Mouse (Mus musculus) hindbrain, embryonic 10.5 days (tissue): ENCODE data around the gene H1foo. TPM values are rescaled to one million over a fixed set of nuclear protein-coding genes. Genes with fewer than 3 reads are reported as not detected.

Experiments used
- DNase-seq: peaks from one replicate; pipeline ENCODE4 v3.0.0-alpha.2; 2017; ENCODE audit warnings: low spot score
- H3K27ac ChIP-seq: fragments of 300-500 bp; sonication (generic); 2 replicates; pipeline ENCODE4 v1.5.1; 2016; ENCODE audit warnings: mild to moderate bottlenecking, moderate library complexity
- H3K27me3 ChIP-seq: fragments of 300-500 bp; sonication (generic); 2 replicates; pipeline ENCODE4 v1.6.1; 2016; ENCODE audit warnings: mild to moderate bottlenecking; ENCODE audit not compliant: poor library complexity, insufficient read depth, severe bottlenecking
- H3K36me3 ChIP-seq: fragments of 300-500 bp; sonication (generic); 2 replicates; pipeline ENCODE4 v1.6.1; 2016; ENCODE audit warnings: mild to moderate bottlenecking, moderate library complexity
- H3K4me1 ChIP-seq: fragments of 300-500 bp; sonication (generic); replicated peaks from 2 replicates; pipeline ENCODE4 v1.6.1; 2016; ENCODE audit warnings: mild to moderate bottlenecking
- H3K4me3 ChIP-seq: fragments of 300-500 bp; sonication (generic); 2 replicates; pipeline ENCODE4 v1.5.1; 2016; ENCODE audit warnings: mild to moderate bottlenecking, moderate library complexity
- H3K9me3 ChIP-seq: fragments of 300-500 bp; sonication (generic); 2 replicates; pipeline ENCODE4 v1.6.1; 2016; ENCODE audit warnings: mild to moderate bottlenecking, moderate library complexity
- WGBS: fragments of 180-500 bp; shearing (Covaris S2); methylation state at CpG from one replicate; pipeline ENCODE4 v1.1.7; 2016; 5-methylcytosine and 5-hydroxymethylcytosine counted together
- polyA plus RNA-seq: library from polyadenylated mRNA; unstranded; fragments of >200 nt; fragmentation: Nextera tagmentation; extraction: Ambion mirVana; gene quantifications from 2 replicates; pipeline ENCODE4 v1.2.1, GENCODE M21; 2016

Gene H1foo
- not detected in 2 replicates for polyA plus RNA-seq

DNA sequence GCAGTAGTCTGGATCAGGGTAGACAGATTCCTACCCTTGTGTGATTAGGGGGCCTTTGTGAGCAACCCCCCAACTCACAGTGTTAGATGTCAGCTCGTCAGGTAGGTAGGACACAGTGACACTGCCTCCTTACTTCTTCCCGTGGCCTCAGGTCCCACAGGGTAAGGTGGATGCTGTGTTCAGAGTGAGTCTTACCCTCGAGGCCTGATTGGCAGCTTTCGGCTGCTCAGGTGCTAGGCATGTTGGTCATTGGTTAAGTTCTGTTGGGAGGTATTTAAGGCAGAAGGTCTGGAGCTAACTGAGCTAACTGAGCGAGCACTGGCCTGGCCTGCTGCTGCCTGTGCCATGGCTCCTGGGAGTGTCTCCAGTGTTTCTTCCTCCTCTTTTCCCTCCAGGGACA lies at the start of gene H1foo:
Gene H1foo (plus strand): TSS at position 301 of the 400 bp plus-strand sequence.
- Histone ChIP-seq H3K9me3 (no peaks in the 10 kb centered on the region), H3K36me3 (no peaks in the 10 kb centered on the region), H3K27ac (no peak within 1 kb of the TSS), H3K4me1 (peaks cover 25% of the 10 kb centered on the region), H3K27me3 (no peaks in the 10 kb centered on the region), H3K4me3 (no peak within 1 kb of the TSS)
- DNase-seq: no peak
- 84% methylated on average over 5 of the region's 5 CpGs for WGBS

DNA sequence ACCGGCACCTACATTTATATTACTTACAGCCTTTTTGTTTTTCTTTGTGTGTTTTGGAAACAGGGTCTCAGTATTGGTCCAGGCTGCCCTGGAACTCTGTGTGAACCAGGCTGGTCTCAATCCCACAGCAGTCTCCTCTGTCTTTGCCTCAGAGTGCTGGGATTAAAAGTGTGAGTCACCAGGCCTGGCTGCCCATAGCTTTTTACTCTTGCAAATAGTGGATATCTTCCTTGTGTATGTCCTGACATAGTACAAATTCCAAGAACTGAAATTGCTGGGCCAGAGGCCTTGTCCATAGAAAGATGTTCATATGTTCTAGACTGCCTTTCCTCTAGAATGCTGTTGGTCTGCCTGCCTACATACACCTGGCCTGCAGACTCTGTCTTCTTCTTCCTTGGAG lies 48.4 kb upstream of the H1foo start:
- peaks cover 15% of the 10 kb centered on the region for H3K4me1 ChIP-seq
- H3K36me3 ChIP-seq: peaks cover 70% of the 10 kb centered on the region
- no peaks in the 10 kb centered on the region for H3K27me3 ChIP-seq
- no peaks in the 10 kb centered on the region for H3K9me3 ChIP-seq
- no peak for DNase-seq
- H3K27ac ChIP-seq: no peak overlapping the region
- H3K4me3 ChIP-seq: no peak overlapping the region
- WGBS: 47% methylated on average over 1 of the region's 1 CpGs

DNA sequence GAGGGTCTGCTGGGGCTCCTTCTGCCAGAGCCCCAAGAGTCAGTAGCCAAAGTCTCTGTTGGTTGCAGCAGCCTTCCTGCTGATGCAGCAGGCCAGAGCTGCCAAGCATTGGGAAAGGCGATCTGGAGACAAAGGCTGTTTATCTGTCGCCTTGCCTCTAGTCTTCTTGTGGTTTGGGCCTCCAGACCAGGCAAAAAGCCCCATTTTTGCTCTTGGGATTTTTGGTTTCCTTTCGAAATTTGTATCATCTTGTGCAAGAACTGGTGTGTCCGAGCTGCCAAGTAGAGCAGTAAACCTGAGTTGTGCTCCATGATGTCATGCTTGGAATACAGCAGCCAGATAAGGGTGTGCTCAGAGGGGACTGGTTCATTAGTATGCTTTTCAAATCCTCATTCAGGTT lies 47.6 kb upstream of the H1foo start:
- no peak overlapping the region for H3K4me3 ChIP-seq
- H3K4me1 ChIP-seq: peaks cover 11% of the 10 kb centered on the region
- H3K27ac ChIP-seq: no peak overlapping the region
- no peaks in the 10 kb centered on the region for H3K9me3 ChIP-seq
- no peaks in the 10 kb centered on the region for H3K27me3 ChIP-seq
- 75% methylated on average over 4 of the region's 4 CpGs for WGBS
- peaks cover 66% of the 10 kb centered on the region for H3K36me3 ChIP-seq
- DNase-seq: no peak

DNA sequence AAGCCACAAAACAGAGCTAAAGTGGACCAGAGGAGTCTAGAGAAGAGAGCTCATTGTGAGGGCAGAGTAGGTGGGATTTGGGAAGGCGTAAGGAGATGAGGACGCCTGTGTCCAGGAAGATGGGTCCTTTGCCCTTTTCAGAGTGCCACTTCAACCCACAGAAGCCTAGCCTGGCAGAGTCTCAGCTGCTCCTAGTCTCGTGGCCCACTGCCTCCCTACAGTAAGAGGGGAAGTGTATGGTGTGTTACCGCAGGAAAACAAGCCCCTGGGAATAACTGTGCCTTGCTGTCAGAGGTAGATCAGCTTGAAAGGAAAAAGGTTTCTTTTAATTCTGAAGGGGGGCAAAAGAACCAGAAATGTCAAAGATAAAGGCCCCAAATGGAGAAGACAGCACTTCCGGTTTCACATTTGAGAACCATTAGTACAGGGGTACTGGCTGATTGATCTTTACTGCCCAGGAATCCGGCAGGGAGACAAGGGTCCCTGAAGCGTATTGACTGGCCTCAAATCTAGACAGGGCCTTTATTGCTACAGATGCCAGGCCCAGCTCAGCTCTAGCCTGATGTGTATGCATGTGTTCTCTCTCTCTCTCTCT lies 46.7 kb upstream of the H1foo start:
- DNase-seq: no peak
- no peak overlapping the region for H3K4me3 ChIP-seq
- H3K9me3 ChIP-seq: no peaks in the 10 kb centered on the region
- no peak overlapping the region for H3K27ac ChIP-seq
- WGBS: 80% methylated on average over 7 of the region's 7 CpGs
- H3K36me3 ChIP-seq: peaks cover 66% of the 10 kb centered on the region
- H3K4me1 ChIP-seq: peaks cover 7% of the 10 kb centered on the region
- no peaks in the 10 kb centered on the region for H3K27me3 ChIP-seq

DNA sequence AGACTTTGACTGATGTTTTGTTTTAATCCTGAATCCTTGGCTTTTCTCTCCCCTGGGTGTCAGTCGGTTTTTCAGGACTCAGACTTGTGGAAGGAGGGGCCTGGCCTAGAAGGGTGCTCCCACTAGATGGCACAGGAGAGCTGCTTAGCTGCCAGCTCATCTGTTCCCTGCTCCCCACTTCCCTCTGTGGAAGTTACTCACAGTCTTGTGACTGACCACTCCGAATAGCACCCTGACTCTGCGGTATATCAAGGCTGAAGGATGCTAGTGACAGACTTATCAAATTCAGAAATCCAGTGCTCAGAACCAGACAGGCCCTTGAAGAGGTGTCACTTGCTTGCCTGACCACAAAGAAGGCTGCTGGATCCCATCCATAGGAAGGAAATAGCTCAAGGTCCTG lies 43.7 kb upstream of the H1foo start:
- Histone ChIP-seq H3K4me1 (peaks cover 7% of the 10 kb centered on the region), H3K27me3 (no peaks in the 10 kb centered on the region), H3K36me3 (peaks cover 65% of the 10 kb centered on the region), H3K27ac (peak overlapping the region; percentile 23; the same call in 1 of the 2 replicates), H3K4me3 (no peak overlapping the region), H3K9me3 (no peaks in the 10 kb centered on the region)
- WGBS: 31% methylated on average over 3 of the region's 3 CpGs
- DNase-seq: peak; percentile 52

DNA sequence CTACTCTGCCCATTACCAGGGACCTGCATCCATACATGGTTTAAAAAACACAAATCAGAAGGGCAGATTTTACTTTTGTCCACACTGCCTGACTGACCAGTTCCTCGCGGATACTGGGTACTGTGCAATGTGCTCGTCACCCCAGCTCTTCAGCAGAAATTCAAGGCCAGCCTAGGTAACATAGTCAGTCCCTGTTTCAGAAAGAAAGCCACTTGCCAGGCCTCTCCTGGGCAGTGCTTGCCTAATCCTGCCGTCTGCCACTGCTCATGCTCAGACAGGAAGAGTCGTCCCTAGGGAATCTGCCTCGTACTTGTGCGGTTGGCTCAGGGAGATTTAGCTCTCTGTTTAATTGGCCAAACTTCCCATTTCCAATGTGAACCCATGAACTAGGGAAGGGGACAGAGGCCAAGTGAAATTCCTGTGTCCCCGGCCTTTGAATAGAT lies 43.2 kb upstream of the H1foo start:
- peak overlapping the region; percentile 23; the same call in 1 of the 2 replicates for H3K27ac ChIP-seq
- WGBS: 83% methylated on average over 8 of the region's 8 CpGs
- DNase-seq: no peak
- H3K36me3 ChIP-seq: peaks cover 63% of the 10 kb centered on the region
- no peak overlapping the region for H3K4me3 ChIP-seq
- peaks cover 7% of the 10 kb centered on the region for H3K4me1 ChIP-seq
- H3K27me3 ChIP-seq: no peaks in the 10 kb centered on the region
- no peaks in the 10 kb centered on the region for H3K9me3 ChIP-seq

DNA sequence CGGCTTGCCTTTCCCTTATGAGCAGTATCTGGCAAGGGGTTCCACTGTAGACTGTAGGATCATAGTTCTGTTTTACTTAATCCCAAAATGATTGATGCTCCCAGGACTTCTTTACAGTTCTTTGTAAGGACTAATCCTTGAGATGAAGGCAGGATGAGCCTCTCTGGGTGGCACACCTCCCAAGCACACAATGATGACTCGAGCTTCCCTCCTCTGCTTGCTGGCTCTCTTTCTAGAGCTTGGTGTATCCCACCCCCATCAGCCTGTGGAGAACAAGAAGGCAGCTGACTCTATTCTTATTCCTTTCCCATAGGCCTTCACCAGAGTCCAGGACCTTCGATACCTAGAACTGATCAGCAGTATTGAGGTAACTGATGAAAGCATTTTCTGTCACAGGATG lies 42.2 kb upstream of the H1foo start:
- Histone ChIP-seq H3K9me3 (no peaks in the 10 kb centered on the region), H3K4me1 (peaks cover 7% of the 10 kb centered on the region), H3K27me3 (no peaks in the 10 kb centered on the region), H3K27ac (peak overlapping the region; percentile 31; the same call in 1 of the 2 replicates), H3K4me3 (no peak overlapping the region), H3K36me3 (peaks cover 68% of the 10 kb centered on the region)
- 87% methylated on average over 3 of the region's 3 CpGs for WGBS
- DNase-seq: no peak

DNA sequence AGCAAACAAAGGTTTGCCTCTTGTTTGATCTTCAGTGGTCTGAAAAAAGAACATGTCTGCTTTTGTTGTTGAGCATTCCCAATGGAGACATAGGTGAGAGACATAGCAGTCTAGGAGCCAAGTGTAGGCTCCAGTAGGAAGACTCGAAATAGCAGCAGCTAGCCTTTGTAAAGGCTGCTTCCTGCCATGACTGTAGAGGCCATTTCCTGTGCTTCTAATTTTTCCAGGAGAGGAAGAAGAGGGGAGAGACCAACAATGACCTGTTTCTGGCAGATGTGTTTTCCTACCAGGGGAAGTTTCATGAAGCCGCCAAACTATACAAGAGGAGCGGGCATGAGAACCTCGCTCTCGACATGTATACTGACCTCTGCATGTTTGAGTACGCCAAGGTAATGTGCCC lies 39.2 kb upstream of the H1foo start:
- Histone ChIP-seq H3K4me3 (no peak overlapping the region), H3K27me3 (no peaks in the 10 kb centered on the region), H3K36me3 (peaks cover 65% of the 10 kb centered on the region), H3K9me3 (no peaks in the 10 kb centered on the region), H3K4me1 (peaks cover 32% of the 10 kb centered on the region), H3K27ac (no peak overlapping the region)
- 86% methylated on average over 6 of the region's 6 CpGs for WGBS
- no peak for DNase-seq

DNA sequence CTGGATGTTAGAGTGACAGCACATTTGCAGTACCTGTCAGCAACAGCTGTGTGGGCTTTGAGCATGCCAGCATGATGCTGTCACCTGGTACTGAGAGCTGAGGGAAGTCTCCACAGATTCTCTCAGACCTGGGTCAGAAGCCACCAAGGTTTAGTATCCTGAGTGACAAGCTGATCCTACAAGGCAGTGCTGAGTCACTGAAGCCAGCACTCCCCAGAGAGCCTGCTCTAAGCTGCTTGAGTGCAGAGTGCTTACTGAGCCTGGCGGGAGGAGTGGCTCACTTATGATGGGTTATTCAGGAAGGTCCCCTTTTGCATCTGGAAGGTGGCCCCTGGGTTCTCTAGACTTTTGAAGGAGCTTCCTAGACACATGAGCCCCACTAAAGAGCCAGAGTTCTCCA lies 38.3 kb upstream of the H1foo start:
- Histone ChIP-seq H3K27me3 (no peaks in the 10 kb centered on the region), H3K4me1 (peaks cover 30% of the 10 kb centered on the region), H3K9me3 (no peaks in the 10 kb centered on the region), H3K36me3 (peaks cover 66% of the 10 kb centered on the region), H3K27ac (no peak overlapping the region), H3K4me3 (no peak overlapping the region)
- DNase-seq: no peak
- WGBS: 79% methylated on average over 1 of the region's 1 CpGs

DNA sequence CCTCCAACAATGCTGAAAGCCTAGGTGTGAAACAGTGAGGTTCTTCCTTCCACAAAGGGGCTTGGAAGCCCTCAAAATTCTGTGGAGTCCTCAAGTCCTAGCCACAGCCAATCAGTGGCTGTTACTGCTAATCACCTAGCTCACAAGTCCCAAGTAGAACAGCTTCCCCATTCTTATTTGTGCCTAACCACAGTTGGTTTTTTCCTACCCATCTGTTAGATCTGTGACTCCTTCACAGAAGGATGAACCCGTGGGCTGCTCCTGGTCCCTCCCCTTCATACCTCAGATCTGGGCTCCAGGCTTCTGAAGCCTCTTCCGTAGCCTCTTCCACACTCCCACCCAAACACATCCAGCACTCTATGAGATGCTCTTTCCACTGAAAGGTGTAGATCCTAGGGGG lies 37.9 kb upstream of the H1foo start:
- H3K27me3 ChIP-seq: no peaks in the 10 kb centered on the region
- H3K27ac ChIP-seq: 0 out of 2 replicates have a peak overlapping the region, but pooled peaks have one; percentile 1
- peaks cover 27% of the 10 kb centered on the region for H3K4me1 ChIP-seq
- no peak for DNase-seq
- no peak overlapping the region for H3K4me3 ChIP-seq
- no peaks in the 10 kb centered on the region for H3K9me3 ChIP-seq
- WGBS: 86% methylated on average over 2 of the region's 2 CpGs
- H3K36me3 ChIP-seq: peaks cover 66% of the 10 kb centered on the region

DNA sequence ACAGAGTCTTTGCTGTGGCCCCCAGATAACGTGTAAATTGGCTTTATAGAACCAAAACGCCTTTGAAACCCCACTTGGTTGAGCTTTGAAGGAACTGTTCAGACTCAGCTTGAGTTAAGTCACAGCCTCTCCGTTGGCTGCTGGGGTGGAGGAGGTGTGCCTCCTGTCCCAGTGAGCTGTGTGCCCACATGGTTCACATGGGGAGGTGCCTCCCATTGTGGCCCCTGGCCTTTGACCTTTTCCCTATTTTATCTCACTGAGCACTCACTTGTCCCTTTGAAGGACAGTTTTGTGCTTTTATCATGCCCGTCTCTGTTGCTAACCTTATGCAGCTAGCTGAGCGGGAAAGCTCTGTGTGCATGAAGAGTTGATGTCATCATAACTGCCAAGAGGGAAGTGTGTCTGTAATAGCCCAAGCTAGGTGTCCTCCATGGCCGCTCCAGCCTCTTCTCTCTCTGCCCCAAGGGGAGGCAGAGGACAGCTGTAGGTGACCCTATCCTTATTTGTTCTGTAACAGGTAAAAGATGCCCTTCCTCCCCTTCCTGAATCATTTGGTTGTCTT lies 36.2 kb upstream of the H1foo start:
- H3K9me3 ChIP-seq: no peaks in the 10 kb centered on the region
- H3K27ac ChIP-seq: peak overlapping the region; percentile 62
- H3K36me3 ChIP-seq: peaks cover 58% of the 10 kb centered on the region
- H3K4me3 ChIP-seq: no peak overlapping the region
- H3K4me1 ChIP-seq: peaks cover 27% of the 10 kb centered on the region
- DNase-seq: no peak
- H3K27me3 ChIP-seq: no peaks in the 10 kb centered on the region
- WGBS: 37% methylated on average over 6 of the region's 6 CpGs

DNA sequence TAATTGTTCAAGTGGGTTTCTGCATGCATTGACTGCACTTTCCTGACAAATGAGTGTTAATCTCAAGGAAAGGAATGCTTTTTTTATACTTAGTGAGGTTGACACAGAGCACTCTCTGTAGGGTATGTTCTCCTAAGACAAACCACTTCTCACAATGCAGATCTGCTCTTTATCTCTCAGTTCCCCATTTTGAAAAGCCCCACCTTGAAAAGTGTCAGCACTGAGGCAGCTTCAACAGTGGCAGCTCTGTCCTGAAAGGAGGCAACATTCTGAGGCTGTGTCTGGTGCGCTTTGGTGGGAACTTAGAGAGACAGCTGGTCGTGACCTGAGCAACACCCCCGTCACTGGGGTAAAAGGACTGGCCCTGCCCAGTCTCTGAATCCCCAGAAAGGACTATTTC lies 35.7 kb upstream of the H1foo start:
- Histone ChIP-seq H3K36me3 (peaks cover 57% of the 10 kb centered on the region), H3K9me3 (no peaks in the 10 kb centered on the region), H3K27me3 (no peaks in the 10 kb centered on the region), H3K4me3 (no peak overlapping the region), H3K27ac (peak overlapping the region; percentile 57; the same call in 1 of the 2 replicates), H3K4me1 (peaks cover 27% of the 10 kb centered on the region)
- 41% methylated on average over 3 of the region's 3 CpGs for WGBS
- no peak for DNase-seq

DNA sequence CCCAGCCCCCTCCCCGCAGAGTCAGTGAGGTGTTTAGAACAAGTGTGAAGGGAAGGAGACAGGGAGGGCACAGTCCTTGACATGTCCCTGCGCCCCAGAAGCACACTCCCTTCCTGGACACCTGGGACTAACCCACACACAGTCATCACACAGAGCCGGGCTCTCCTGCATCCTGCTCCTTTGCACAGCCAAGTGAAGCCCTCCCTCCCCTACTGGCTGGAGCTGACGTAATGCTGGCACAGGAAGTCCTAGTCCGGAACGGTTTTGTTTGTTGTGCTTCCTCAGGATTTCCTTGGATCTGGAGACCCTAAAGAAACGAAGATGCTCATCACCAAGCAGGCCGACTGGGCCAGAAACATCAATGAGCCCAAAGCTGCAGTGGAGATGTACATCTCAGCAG lies 34.8 kb upstream of the H1foo start:
- DNase-seq: no peak
- Histone ChIP-seq H3K4me1 (peaks cover 27% of the 10 kb centered on the region), H3K27me3 (no peaks in the 10 kb centered on the region), H3K9me3 (no peaks in the 10 kb centered on the region), H3K4me3 (no peak overlapping the region), H3K36me3 (peaks cover 56% of the 10 kb centered on the region), H3K27ac (no peak overlapping the region)
- WGBS: 69% methylated on average over 8 of the region's 8 CpGs
